Mouse (Mus musculus) midbrain, embryonic 12.5 days (tissue): ENCODE measurements around the gene Vmn1r168. TPM values are rescaled to one million over a fixed set of nuclear protein-coding genes. Genes with fewer than 3 reads are reported as not detected.
"Not testable (repeated sequence)": the region's sequence is repeated elsewhere in the genome, so short reads cannot be mapped to it uniquely, and the experiment has no call there.

ENCODE experiments used
- ATAC-seq: fragments of 200-750 bp; cut with Nextera tagmentation; 2 replicates; pipeline ENCODE4 v1.8.0; 2017; ENCODE audit warnings: low read depth, moderate TSS enrichment, moderate library complexity; ENCODE audit not compliant: low FRiP score
- H3K27ac ChIP-seq: fragments of 300-500 bp; sonication (generic); replicated peaks from 2 replicates; pipeline ENCODE4 v1.5.1; 2016; ENCODE audit warnings: mild to moderate bottlenecking
- H3K27me3 ChIP-seq: fragments of 300-500 bp; sonication (generic); 2 replicates; pipeline ENCODE4 v1.6.1; 2016; ENCODE audit warnings: mild to moderate bottlenecking
- H3K36me3 ChIP-seq: fragments of 300-500 bp; sonication (generic); 2 replicates; pipeline ENCODE4 v1.6.1; 2016
- H3K4me1 ChIP-seq: fragments of 300-500 bp; sonication (generic); 2 replicates; pipeline ENCODE4 v1.6.1; 2016
- H3K4me2 ChIP-seq: fragments of 300-500 bp; sonication (generic); replicated peaks from 2 replicates; pipeline ENCODE4 v1.6.1; 2016; ENCODE audit warnings: mild to moderate bottlenecking, moderate library complexity
- H3K4me3 ChIP-seq: fragments of 300-500 bp; sonication (generic); 2 replicates; pipeline ENCODE4 v1.5.1; 2016; ENCODE audit warnings: mild to moderate bottlenecking
- H3K9ac ChIP-seq: fragments of 300-500 bp; sonication (generic); replicated peaks from 2 replicates; pipeline ENCODE4 v1.6.1; 2016; ENCODE audit warnings: mild to moderate bottlenecking, moderate library complexity
- H3K9me3 ChIP-seq: fragments of 300-500 bp; sonication (generic); 2 replicates; pipeline ENCODE4 v1.6.1; 2016; ENCODE audit warnings: mild to moderate bottlenecking
- WGBS: fragments of 180-500 bp; shearing (Covaris S2); methylation state at CpG from one replicate; pipeline ENCODE4 v1.1.7; 2016; 5-methylcytosine and 5-hydroxymethylcytosine counted together
- polyA plus RNA-seq: library from polyadenylated mRNA; unstranded; fragments of >200 nt; fragmentation: Nextera tagmentation; extraction: Ambion mirVana; gene quantifications from 2 replicates; pipeline ENCODE4 v1.2.1, GENCODE M21; 2016

The Vmn1r168 gene
- polyA plus RNA-seq, result not detected in 2 replicates

GRCm38 (mm10) chr7:23539432-23539831 lies at the start of gene Vmn1r168:
Gene Vmn1r168 (plus strand): TSS chr7:23539732.
- not testable (repeated sequence) for H3K4me1 ChIP-seq
- WGBS, result no CpG with 5 or more reads among the region's 1 CpGs
- H3K9me3 ChIP-seq, result peaks cover 16% of the 10 kb centered on the region

GRCm38 (mm10) chr7:23507106-23507505 lies 32.4 kb upstream of the Vmn1r168 start, which contains the start of gene Vmn1r167:
Gene Vmn1r167 (minus strand): TSS chr7:23507206.
- not testable (repeated sequence) for H3K27ac ChIP-seq, H3K27me3 ChIP-seq, H3K4me3 ChIP-seq, ATAC-seq, H3K36me3 ChIP-seq, H3K9ac ChIP-seq, H3K4me1 ChIP-seq, H3K4me2 ChIP-seq
- H3K9me3 ChIP-seq, result peaks cover 21% of the 10 kb centered on the region
- WGBS, result 92% methylated on average over 2 of the region's 2 CpGs

More at GRCm38 (mm10) chr7:23539432-23539831, at the start of gene Vmn1r168:
- not testable (repeated sequence) for H3K4me3 ChIP-seq, ATAC-seq, H3K9ac ChIP-seq, H3K27me3 ChIP-seq, H3K36me3 ChIP-seq, H3K27ac ChIP-seq, H3K4me2 ChIP-seq

GRCm38 (mm10) chr7:23575226-23575625 lies 35.7 kb downstream of the Vmn1r168 start, which contains the start of gene Vmn1r169:
Gene Vmn1r169 (plus strand): TSS chr7:23575526.
- 66% methylated on average over 1 of the region's 2 CpGs for WGBS

More at GRCm38 (mm10) chr7:23575226-23575625, 35.7 kb downstream of the Vmn1r168 start, which contains the start of gene Vmn1r169:
- not testable (repeated sequence) for H3K4me2 ChIP-seq, H3K27me3 ChIP-seq, H3K4me3 ChIP-seq, H3K27ac ChIP-seq, H3K36me3 ChIP-seq, ATAC-seq, H3K9ac ChIP-seq, H3K4me1 ChIP-seq
- H3K9me3 ChIP-seq, result peaks cover 19% of the 10 kb centered on the region

Other genes with a start within 250 kb of the Vmn1r168 start
- gene Nlrp4e, start 238.5 kb upstream of the Vmn1r168 start, polyA plus RNA-seq, result not detected in 2 replicates
- not detected in 2 replicates for gene Nlrp5, start 153.8 kb upstream of the Vmn1r168 start, polyA plus RNA-seq
- not detected in 2 replicates for gene Vmn1r167, start 32.5 kb upstream of the Vmn1r168 start, polyA plus RNA-seq
- gene Vmn1r169, start 35.8 kb downstream of the Vmn1r168 start, polyA plus RNA-seq, result not detected in 2 replicates
- not detected in 2 replicates for gene Vmn1r170, start 66.4 kb downstream of the Vmn1r168 start, polyA plus RNA-seq
- not detected in 2 replicates for gene Vmn1r171, start 91.0 kb downstream of the Vmn1r168 start, polyA plus RNA-seq
- gene Vmn1r172, start 118.6 kb downstream of the Vmn1r168 start, polyA plus RNA-seq, result not detected in 2 replicates
- gene Vmn1r173, start 161.0 kb downstream of the Vmn1r168 start, polyA plus RNA-seq, result not detected in 2 replicates
- not detected in 2 replicates for gene Vmn1r174, start 212.5 kb downstream of the Vmn1r168 start, polyA plus RNA-seq